Mouse (Mus musculus): ENCODE measurements around the gene Fip1l1. TPM values are rescaled to one million over a fixed set of nuclear protein-coding genes. Genes with fewer than 3 reads are reported as not detected.

The Fip1l1 gene
- total and polyA plus RNA-seq, 3 experiments = 72.0 to 171 (median 83.1) TPM

DNA sequence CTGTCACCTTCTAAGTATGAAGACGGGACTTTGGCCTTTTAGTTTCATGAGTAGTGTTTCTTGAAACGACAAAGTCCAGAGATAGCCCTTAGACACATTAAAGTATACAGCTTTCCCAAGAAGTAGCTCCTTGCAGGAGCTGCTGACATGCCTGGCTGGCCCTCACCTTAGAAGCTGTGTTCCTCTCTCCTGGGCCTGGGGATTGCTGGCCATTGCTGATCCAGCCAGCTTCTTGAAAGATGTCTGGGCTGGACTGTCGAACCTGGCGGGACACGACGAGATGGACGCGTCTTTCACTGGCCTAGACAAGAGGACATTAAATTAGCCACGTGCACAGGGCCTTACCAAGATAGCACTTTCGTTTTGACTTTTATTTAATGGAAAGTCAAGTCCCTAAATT lies 75.3 kb downstream of the Fip1l1 start:
- H3K27me3 ChIP-seq (replicated peaks) = no peaks in the 10 kb centered on the region
- no peak for DNase-seq (ENCODE audit: extremely low read depth)
- H3K9me3 ChIP-seq (replicated peaks; ENCODE audit: low read length) = peaks cover 3% of the 10 kb centered on the region
- H3K9ac ChIP-seq (ENCODE audit: insufficient read depth, low read depth) = no peak overlapping the region
- dilution Hi-C loops (cut with MboI; ENCODE audit: extremely low pct_ligation_motif_present, extremely low pct_unique_long_range_greater_than_20kb, low sequenced_read_pairs) (no loop called here), in situ Hi-C loops (cut with MboI; ENCODE audit: low pct_ligation_motif_present, low pct_unique_long_range_greater_than_20kb, low sequenced_read_pairs) (no loop called here)
- no peaks in the 10 kb centered on the region for H3K4me1 ChIP-seq (ENCODE audit: control insufficient read depth in 1 of 2, insufficient read depth in 2 of 2)
- TF ChIP-seq BHLHE40 (IDR thresholded peaks at IDR 0.05; ENCODE audit: low read depth, low read length) (0 out of 2 replicates have a peak, but pooled peaks have one; percentile 7), RAD21 (IDR thresholded peaks at IDR 0.05; ENCODE audit: low read depth, low read length) (no peak)
- H3K79me2 ChIP-seq (replicated peaks; ENCODE audit: control insufficient read depth, extremely low read depth, insufficient read depth, poor library complexity, severe bottlenecking) = no peaks in the 10 kb centered on the region
- H3K4me2 ChIP-seq (ENCODE audit: insufficient read depth, low read depth, poor library complexity, severe bottlenecking) = no peak overlapping the region
- H3K36me3 ChIP-seq (replicated peaks in 1 of 2; ENCODE audit: control insufficient read depth in 1 of 2, insufficient read depth in 1 of 2, low read length in 1 of 2) = no peaks in the 10 kb centered on the region
- H3K27ac ChIP-seq (ENCODE audit: insufficient read depth, low read depth) = no peak overlapping the region
- no peak overlapping the region for H3K4me3 ChIP-seq (replicated peaks in 1 of 3; ENCODE audit: low read depth in 2 of 3, low read length in 2 of 3, poor library complexity in 1 of 3)

DNA sequence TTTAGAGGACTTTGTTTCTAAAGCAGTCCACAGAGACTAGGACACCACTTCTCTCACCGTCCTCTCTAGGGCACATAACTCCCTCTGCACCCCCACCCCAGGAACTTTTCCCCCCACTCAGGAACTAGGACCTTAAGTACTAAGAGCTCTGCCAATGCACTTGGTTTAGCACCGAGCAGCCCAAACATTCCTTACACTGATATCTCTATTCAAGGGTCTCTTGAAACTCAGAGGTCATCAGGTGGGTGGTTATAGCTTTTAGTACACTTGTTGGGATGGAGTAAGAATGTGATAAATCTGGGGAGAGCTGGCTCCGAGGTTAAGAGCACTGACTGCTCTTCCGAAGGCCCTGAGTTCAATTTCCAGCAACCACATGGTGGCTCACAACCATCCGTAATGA lies 77.5 kb downstream of the Fip1l1 start:
- dilution Hi-C loops (cut with MboI; ENCODE audit: extremely low pct_ligation_motif_present, extremely low pct_unique_long_range_greater_than_20kb, low sequenced_read_pairs) = no loop called here
- H3K4me2 ChIP-seq (ENCODE audit: insufficient read depth, low read depth, poor library complexity, severe bottlenecking) = no peak overlapping the region
- H3K27ac ChIP-seq (ENCODE audit: insufficient read depth, low read depth) = no peak overlapping the region
- in situ Hi-C loops (cut with MboI; ENCODE audit: low pct_ligation_motif_present, low pct_unique_long_range_greater_than_20kb, low sequenced_read_pairs) = no loop called here
- DNase-seq (ENCODE audit: extremely low read depth) = no peak
- TF ChIP-seq POLR2AphosphoS2 (IDR thresholded peaks at IDR 0.05; ENCODE audit: low read depth, low read length) (no peak), CTCF (conservative IDR thresholded peaks at IDR 0.05 in 1 of 2, IDR thresholded peaks at IDR 0.05 in 1 of 2; ENCODE audit: low read depth in 2 of 2, low read length in 2 of 2) (no peak), EP300 (IDR thresholded peaks at IDR 0.05; ENCODE audit: low read length) (no peak), JUN (IDR thresholded peaks at IDR 0.05; ENCODE audit: insufficient read depth, low read depth, low read length) (no peak)
- peaks cover 3% of the 10 kb centered on the region for H3K9me3 ChIP-seq (replicated peaks; ENCODE audit: low read length)
- H3K9ac ChIP-seq (ENCODE audit: insufficient read depth, low read depth) = no peak overlapping the region
- no peaks in the 10 kb centered on the region for H3K27me3 ChIP-seq (replicated peaks)
- H3K36me3 ChIP-seq (replicated peaks in 1 of 2; ENCODE audit: control insufficient read depth in 1 of 2, insufficient read depth in 1 of 2, low read length in 1 of 2) = no peaks in the 10 kb centered on the region
- no peaks in the 10 kb centered on the region for H3K4me1 ChIP-seq (ENCODE audit: control insufficient read depth in 1 of 2, insufficient read depth in 2 of 2)
- H3K79me2 ChIP-seq (replicated peaks; ENCODE audit: control insufficient read depth, extremely low read depth, insufficient read depth, poor library complexity, severe bottlenecking) = no peaks in the 10 kb centered on the region
- no peak overlapping the region for H3K4me3 ChIP-seq (replicated peaks in 1 of 3; ENCODE audit: low read depth in 2 of 3, low read length in 2 of 3, poor library complexity in 1 of 3)

DNA sequence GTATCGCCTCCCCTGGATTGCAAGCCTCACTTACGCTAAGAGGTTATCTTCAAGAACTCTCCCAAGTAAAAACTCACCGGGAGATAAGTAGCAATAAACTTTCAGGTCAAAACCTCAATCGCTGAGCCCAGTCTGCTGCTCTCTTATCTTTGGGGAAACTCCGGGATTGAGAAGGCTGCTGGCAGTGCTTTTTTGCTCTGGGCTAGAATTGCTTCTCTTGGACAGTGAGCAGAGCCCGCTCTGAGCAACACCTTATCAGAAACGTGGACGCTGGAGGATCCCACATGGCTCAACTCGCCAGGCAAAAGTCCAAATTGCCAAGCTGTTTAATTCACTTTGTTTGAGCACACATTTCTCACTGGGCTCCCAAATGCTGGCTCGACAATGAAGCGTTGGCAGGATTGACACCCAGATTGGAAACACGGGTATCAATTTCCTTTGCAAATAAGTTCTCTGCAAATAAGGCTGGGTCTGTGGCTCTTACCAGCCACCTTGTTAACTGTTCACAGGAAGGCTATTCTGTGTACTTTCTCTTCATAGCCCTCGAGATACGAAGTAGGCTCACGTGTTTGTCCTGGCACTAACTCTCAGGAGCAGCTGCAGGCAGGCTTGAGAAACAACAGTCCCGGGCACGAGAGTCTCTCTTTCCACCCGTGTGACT lies 78.4 kb downstream of the Fip1l1 start:
- Histone ChIP-seq H3K4me2 (ENCODE audit: insufficient read depth, low read depth, poor library complexity, severe bottlenecking) (peak overlapping the region; percentile 62), H3K27ac (ENCODE audit: insufficient read depth, low read depth) (no peak overlapping the region), H3K4me3 (replicated peaks in 1 of 3; ENCODE audit: low read depth in 2 of 3, low read length in 2 of 3, poor library complexity in 1 of 3) (no peak overlapping the region), H3K9me3 (replicated peaks; ENCODE audit: low read length) (peaks cover 3% of the 10 kb centered on the region), H3K36me3 (replicated peaks in 1 of 2; ENCODE audit: control insufficient read depth in 1 of 2, insufficient read depth in 1 of 2, low read length in 1 of 2) (no peaks in the 10 kb centered on the region), H3K9ac (ENCODE audit: insufficient read depth, low read depth) (no peak overlapping the region), H3K27me3 (replicated peaks) (no peaks in the 10 kb centered on the region), H3K79me2 (replicated peaks; ENCODE audit: control insufficient read depth, extremely low read depth, insufficient read depth, poor library complexity, severe bottlenecking) (no peaks in the 10 kb centered on the region), H3K4me1 (ENCODE audit: control insufficient read depth in 1 of 2, insufficient read depth in 2 of 2) (no peaks in the 10 kb centered on the region)
- dilution Hi-C loops (cut with MboI; ENCODE audit: extremely low pct_ligation_motif_present, extremely low pct_unique_long_range_greater_than_20kb, low sequenced_read_pairs) = no loop called here
- DNase-seq (ENCODE audit: extremely low read depth) = no peak
- in situ Hi-C loops (cut with MboI; ENCODE audit: low pct_ligation_motif_present, low pct_unique_long_range_greater_than_20kb, low sequenced_read_pairs) = no loop called here
- no peak for TF ChIP-seq NRF1 (IDR thresholded peaks at IDR 0.05; ENCODE audit: low read depth, low read length)
- TF ChIP-seq ZNF384 (IDR thresholded peaks at IDR 0.05; ENCODE audit: low read depth, low read length) = no peak
